ENCODE assay signal across 16 mouse cellular contexts in genomic region chr1:129411584-129411983, GRCm38 (mm10).
"Had no signal": no experiment of that assay in that cellular context is flagged by ENCODE, and none has a peak within 500 bp of the region (broad histone marks: within the 10 kb centered on the region; RNA-seq: fewer than 3 reads in every experiment).

No protein-coding gene starts in this region.

- ATAC-seq: hindbrain, embryonic 16.5 days; inflammation-experienced regulatory T-cells, adult 6 months; intestine, embryonic 15.5 days; intestine, postnatal 0 days; liver, embryonic 12.5 days had no signal

- DNase-seq: gastrocnemius, postnatal 14 days; gastrocnemius, postnatal 36 days; heart, adult 11 months; heart, adult 2 months; heart, postnatal 10 days; heart, postnatal 4 days; kidney, adult 18-20 months; kidney, adult 8-10 months; kidney, postnatal 10 days; kidney, postnatal 25 days; kidney, postnatal 4 days had no signal
